Mouse (Mus musculus) lung, postnatal 0 days (tissue): ENCODE data around the gene Mmp24.

Experiments used
- CTCF ChIP-seq: IDR thresholded peaks from 2 replicates; pipeline ENCODE4 v1.5.1; 2016; ENCODE audit warnings: antibody characterized with exemption, mild to moderate bottlenecking
- EP300 ChIP-seq: IDR thresholded peaks from 2 replicates; pipeline ENCODE4 v1.6.1; 2016; ENCODE audit warnings: antibody characterized with exemption, mild to moderate bottlenecking, control low read depth

GRCm38 (mm10) chr2:155737803-155738202 is 37.3 kb upstream of the Mmp24 start:
- TF ChIP-seq CTCF (no peak), EP300 (no peak)
